Mouse (Mus musculus) midbrain, postnatal 0 days (tissue): ENCODE measurements at regions not wholly inside any gene's neighbourhood (a gene's known extent, or its start where the extent isn't known, plus 50 kb on each side); places are given as distances from the start of the nearest gene placed in this dataset.

ENCODE experiments used
- ATAC-seq: fragments of 200-750 bp; cut with Nextera tagmentation; 2 replicates; pipeline ENCODE4 v1.8.0; 2017; ENCODE audit warnings: moderate number of reproducible peaks, mild to moderate bottlenecking, moderate TSS enrichment, moderate library complexity; ENCODE audit not compliant: low FRiP score
- DNase-seq: peaks from one replicate; pipeline ENCODE4 v3.0.0-alpha.2; 2015; ENCODE audit warnings: low spot score
- H3K27ac ChIP-seq: fragments of 300-500 bp; sonication (generic); 2 replicates; pipeline ENCODE4 v1.5.1; 2014; ENCODE audit warnings: low read depth, mild to moderate bottlenecking, low read length, mixed read lengths
- H3K27me3 ChIP-seq: fragments of 300-500 bp; sonication (generic); 2 replicates; pipeline ENCODE4 v1.6.1; 2014; ENCODE audit warnings: low read length, control low read depth, mixed read lengths; ENCODE audit not compliant: insufficient read depth
- H3K36me3 ChIP-seq: fragments of 300-500 bp; sonication (generic); 2 replicates; pipeline ENCODE4 v1.6.1; 2014; ENCODE audit warnings: low read length, control low read depth, mixed read lengths; ENCODE audit not compliant: insufficient read depth
- H3K4me1 ChIP-seq: fragments of 300-500 bp; sonication (generic); 2 replicates; pipeline ENCODE4 v1.6.1; 2014; ENCODE audit warnings: mild to moderate bottlenecking, control low read depth, antibody characterized with exemption, low read length, mixed read lengths; ENCODE audit not compliant: insufficient read depth
- H3K4me2 ChIP-seq: fragments of 300-500 bp; sonication (generic); 2 replicates; pipeline ENCODE4 v1.6.1; 2014; ENCODE audit warnings: low read depth, mild to moderate bottlenecking, low read length, mixed read lengths; ENCODE audit not compliant: poor library complexity, severe bottlenecking
- H3K4me3 ChIP-seq: fragments of 300-500 bp; sonication (generic); 2 replicates; pipeline ENCODE4 v1.5.1; 2014; ENCODE audit warnings: low read depth, mild to moderate bottlenecking, low read length, moderate library complexity
- H3K9ac ChIP-seq: fragments of 300-500 bp; sonication (generic); replicated peaks from 2 replicates; pipeline ENCODE4 v1.6.1; 2014; ENCODE audit warnings: mild to moderate bottlenecking, low read length, moderate library complexity, mixed read lengths; ENCODE audit not compliant: poor library complexity, severe bottlenecking
- H3K9me3 ChIP-seq: fragments of 300-500 bp; sonication (generic); 2 replicates; pipeline ENCODE4 v1.6.1; 2016; ENCODE audit warnings: low read length, control low read depth
- CTCF ChIP-seq: IDR thresholded peaks from 2 replicates; pipeline ENCODE4 v1.5.1; 2016; ENCODE audit warnings: antibody characterized with exemption, mild to moderate bottlenecking
- WGBS: fragments of 180-500 bp; shearing (Covaris S2); extraction: QIAGEN DNeasy Blood & Tissue Kit; methylation state at CpG from one replicate; pipeline ENCODE4 v1.1.7; 2014; 5-methylcytosine and 5-hydroxymethylcytosine counted together

DNA sequence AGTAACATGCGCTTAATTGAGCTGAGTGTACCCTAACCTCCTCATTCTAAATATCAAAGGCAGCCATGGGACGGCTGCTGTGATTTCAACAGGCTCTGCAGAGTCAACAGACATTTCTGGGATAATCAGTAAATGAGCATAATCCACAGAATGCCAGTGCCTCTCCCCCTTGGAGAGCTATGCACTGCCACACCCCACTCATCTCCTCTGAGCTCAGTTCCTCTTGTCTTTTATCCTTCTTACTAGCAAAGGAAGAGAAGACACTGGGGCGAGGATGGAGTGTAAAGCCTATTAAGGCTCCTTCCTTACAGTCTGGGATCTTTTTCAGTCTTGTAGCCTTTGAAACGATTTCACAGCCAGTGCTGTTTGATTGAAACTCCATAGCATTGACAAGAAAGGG is 90.9 kb downstream of the Kctd12 start:
- ATAC-seq (no peak), DNase-seq (no peak)
- H3K27me3 ChIP-seq, result no peaks in the 10 kb centered on the region
- H3K27ac ChIP-seq, result no peak overlapping the region
- H3K9ac ChIP-seq, result no peak overlapping the region
- H3K36me3 ChIP-seq, result no peaks in the 10 kb centered on the region
- TF ChIP-seq CTCF, result no peak
- 29% methylated on average over 4 of the region's 4 CpGs for WGBS
- no peak overlapping the region for H3K4me3 ChIP-seq
- H3K9me3 ChIP-seq, result no peaks in the 10 kb centered on the region
- no peaks in the 10 kb centered on the region for H3K4me1 ChIP-seq
- H3K4me2 ChIP-seq, result no peak overlapping the region

DNA sequence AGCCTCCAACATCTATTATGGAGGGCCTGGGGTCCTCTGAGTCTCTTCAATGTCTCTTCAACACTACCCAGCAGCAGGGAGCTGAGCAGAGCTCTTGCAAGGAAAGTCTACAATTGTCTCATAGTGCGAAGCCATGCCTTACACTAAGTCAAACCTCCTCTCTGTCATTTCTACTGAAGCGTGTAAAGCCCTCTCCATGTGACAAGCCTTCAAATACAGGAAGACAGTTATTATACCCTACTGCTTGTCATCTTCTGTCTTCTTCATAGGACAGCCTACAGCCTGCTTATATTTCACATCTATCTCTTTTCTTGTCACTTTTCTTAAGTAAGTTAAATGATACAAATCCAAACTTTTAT is 97.2 kb downstream of the Kctd12 start:
- no peak for ATAC-seq
- no peaks in the 10 kb centered on the region for H3K36me3 ChIP-seq
- no peak for TF ChIP-seq CTCF
- no peak overlapping the region for H3K4me3 ChIP-seq
- 78% methylated on average over 2 of the region's 2 CpGs for WGBS
- no peaks in the 10 kb centered on the region for H3K4me1 ChIP-seq
- no peak overlapping the region for H3K27ac ChIP-seq
- H3K9me3 ChIP-seq, result no peaks in the 10 kb centered on the region
- no peak overlapping the region for H3K4me2 ChIP-seq
- no peak overlapping the region for H3K9ac ChIP-seq
- no peak for DNase-seq
- no peaks in the 10 kb centered on the region for H3K27me3 ChIP-seq

DNA sequence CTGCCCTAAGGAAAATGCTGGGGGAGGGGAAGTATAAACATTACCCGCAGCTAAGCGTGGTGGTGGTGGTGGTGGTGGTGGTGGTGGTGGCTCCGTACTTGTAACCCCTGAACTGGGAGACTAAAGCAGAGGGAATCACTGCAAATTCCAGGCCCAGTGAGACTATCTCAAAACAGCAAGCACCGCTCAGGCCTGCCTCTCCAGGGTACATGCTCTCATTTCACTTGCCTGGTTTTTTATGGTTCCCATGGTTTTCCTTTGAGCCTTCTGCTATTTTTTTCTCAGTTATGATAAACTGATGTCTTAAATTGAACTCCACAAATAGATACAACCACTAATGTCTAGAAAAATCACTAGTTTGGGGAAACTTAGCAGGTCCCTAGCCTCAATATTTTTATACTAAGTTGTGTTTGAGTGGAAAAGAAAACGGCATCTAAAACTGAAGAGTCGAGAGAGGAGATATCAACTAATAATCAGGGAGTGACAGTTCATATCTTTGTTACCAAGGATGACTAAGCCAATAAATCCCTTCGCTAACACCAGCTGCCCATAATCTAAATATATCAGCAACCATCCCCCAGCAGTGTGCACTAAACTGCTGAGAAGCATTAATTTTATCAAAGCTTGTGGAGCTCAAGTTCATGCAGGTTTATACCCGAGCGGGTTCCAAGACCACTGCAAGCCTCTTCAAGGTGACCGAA is 97.7 kb downstream of the Kctd12 start:
- no peak for DNase-seq
- Histone ChIP-seq H3K9me3 (no peaks in the 10 kb centered on the region), H3K27me3 (no peaks in the 10 kb centered on the region), H3K36me3 (no peaks in the 10 kb centered on the region), H3K4me2 (no peak overlapping the region), H3K4me1 (no peaks in the 10 kb centered on the region), H3K9ac (no peak overlapping the region), H3K4me3 (no peak overlapping the region), H3K27ac (no peak overlapping the region)
- TF ChIP-seq CTCF, result no peak
- WGBS, result 88% methylated on average over 10 of the region's 10 CpGs
- ATAC-seq, result no peak

GRCm38 (mm10) chr14:102883344-102884122 is 98.9 kb downstream of the Kctd12 start:
- H3K9me3 ChIP-seq, result no peaks in the 10 kb centered on the region
- peak; percentile 57 for DNase-seq
- H3K36me3 ChIP-seq, result no peaks in the 10 kb centered on the region
- WGBS, result 85% methylated on average over 15 of the region's 15 CpGs
- H3K4me3 ChIP-seq, result no peak overlapping the region
- H3K9ac ChIP-seq, result no peak overlapping the region
- H3K4me1 ChIP-seq, result no peaks in the 10 kb centered on the region
- H3K27ac ChIP-seq, result no peak overlapping the region
- H3K4me2 ChIP-seq, result no peak overlapping the region
- ATAC-seq, result peak; percentile 47; the same call in 1 of the 2 replicates
- no peaks in the 10 kb centered on the region for H3K27me3 ChIP-seq
- no peak for TF ChIP-seq CTCF

DNA sequence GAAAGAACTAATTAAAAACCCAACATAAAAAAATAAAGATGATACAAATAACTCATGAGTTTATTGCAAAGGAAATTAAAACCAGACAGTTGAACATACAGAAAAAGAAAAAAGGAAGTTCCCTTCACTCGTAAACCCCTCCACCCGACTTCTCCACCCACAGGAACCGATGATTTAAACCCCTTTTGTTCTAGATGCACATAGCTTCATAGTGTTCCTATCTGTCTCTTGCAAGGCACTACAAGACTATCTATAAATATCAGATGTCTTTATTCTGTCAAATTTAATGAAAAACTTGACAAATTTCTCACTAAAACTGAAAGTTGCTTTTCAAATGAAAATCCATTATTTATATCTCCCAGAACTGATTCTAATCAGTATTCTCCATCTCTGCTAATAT is 100.2 kb downstream of the Kctd12 start:
- DNase-seq, result no peak
- Histone ChIP-seq H3K36me3 (no peaks in the 10 kb centered on the region), H3K4me1 (no peaks in the 10 kb centered on the region), H3K9ac (no peak overlapping the region), H3K9me3 (no peaks in the 10 kb centered on the region), H3K27me3 (no peaks in the 10 kb centered on the region), H3K4me2 (no peak overlapping the region), H3K4me3 (no peak overlapping the region), H3K27ac (no peak overlapping the region)
- no peak for TF ChIP-seq CTCF
- ATAC-seq, result no peak
- 91% methylated on average over 3 of the region's 3 CpGs for WGBS

DNA sequence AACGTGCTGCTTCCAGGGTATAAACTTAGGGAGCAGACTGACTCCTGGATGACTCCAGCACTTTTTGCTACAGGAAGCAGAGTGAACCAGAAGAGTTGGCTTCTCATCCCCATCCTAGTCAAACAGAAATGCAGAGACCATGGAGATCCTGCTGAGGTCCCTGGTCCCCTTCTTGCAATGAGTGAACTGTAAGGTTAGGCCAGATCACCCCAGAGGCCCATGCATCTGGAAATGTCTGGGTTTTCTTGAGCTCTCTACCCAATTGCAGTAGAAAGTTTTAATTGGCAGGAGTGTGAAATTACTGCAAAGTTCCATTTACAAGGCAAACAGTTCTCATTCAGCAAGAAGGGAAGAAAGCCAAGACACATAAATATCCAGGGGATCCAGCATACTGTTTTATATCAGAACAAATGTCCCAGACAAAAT is 101.8 kb downstream of the Kctd12 start:
- DNase-seq, result no peak
- TF ChIP-seq CTCF, result no peak
- Histone ChIP-seq H3K9ac (no peak overlapping the region), H3K27me3 (no peaks in the 10 kb centered on the region), H3K27ac (no peak overlapping the region), H3K9me3 (no peaks in the 10 kb centered on the region), H3K4me2 (no peak overlapping the region), H3K4me3 (no peak overlapping the region), H3K36me3 (no peaks in the 10 kb centered on the region), H3K4me1 (no peaks in the 10 kb centered on the region)
- no peak for ATAC-seq
- WGBS, result 79% methylated on average over 1 of the region's 1 CpGs
